Mouse (Mus musculus) hematopoietic stem cell, adult 5-6 weeks (primary cell): ENCODE data around the gene Vps51. TPM values are rescaled to one million over a fixed set of nuclear protein-coding genes. Genes with fewer than 3 reads are reported as not detected.

Experiments
- ATAC-seq, 2 experiments: fragments of 125-278 bp in 1 of 2; replicated peaks in 1 of 2; 2 replicates each; pipeline ENCODE4 v1.8.0; 2016 to 2017; ENCODE audit warnings: inconsistent platforms in 2 of 2, mild to moderate bottlenecking in 2 of 2, moderate number of reproducible peaks in 2 of 2, low read depth in 1 of 2, moderate TSS enrichment in 1 of 2; ENCODE audit not compliant: low FRiP score in 2 of 2, poor library complexity in 2 of 2, severe bottlenecking in 2 of 2, insufficient read depth in 1 of 2, low TSS enrichment in 1 of 2
- total RNA-seq: library from RNA; stranded (forward); fragments of 172-1452, 232-1000 nt; gene quantifications from 2 replicates; pipeline ENCODE4 v1.2.3, GENCODE M21; 2017

The Vps51 gene
- total RNA-seq, 1 experiment from 2014 or later: 46.8 TPM

GRCm38 (mm10) chr19:6088841-6089240 is 11.8 kb upstream of the Vps51 start:
- no peak for ATAC-seq

GRCm38 (mm10) chr19:6085417-6085879 is 8.4 kb upstream of the Vps51 start:
- ATAC-seq: peak; percentile 62 to 74

GRCm38 (mm10) chr19:6084478-6085248 is 7.6 kb upstream of the Vps51 start, which contains the start of the genes Zfpl1 and Cdca5:
Zfpl1 (minus strand) TSS chr19:6084956.
Cdca5 (plus strand) TSS chr19:6084983.
- ATAC-seq: peak; percentile 84 to 97

- no peak for ATAC-seq
These were observed 5.1 kb upstream of the Vps51 start, which contains the start of gene Gm28374 for GRCm38 (mm10) chr19:6082156-6082555. Gm28374 (minus strand) TSS chr19:6082256.

- ATAC-seq: no peak
These were observed 3.0 kb upstream of the Vps51 start, which contains the start of gene Tmem262 for GRCm38 (mm10) chr19:6079983-6080480. Tmem262 (plus strand) TSS chr19:6080033.

GRCm38 (mm10) chr19:6073889-6074288 is 3.1 kb downstream of the Vps51 start:
- no peak for ATAC-seq

- ATAC-seq: no peak
These were observed 5.8 kb downstream of the Vps51 start for GRCm38 (mm10) chr19:6071261-6071660.

- no peak for ATAC-seq
These were observed 6.3 kb downstream of the Vps51 start for GRCm38 (mm10) chr19:6070571-6071250.

GRCm38 (mm10) chr19:6069851-6070250 is 7.2 kb downstream of the Vps51 start:
- ATAC-seq: no peak

- ATAC-seq: no peak
These were observed 8.1 kb downstream of the Vps51 start for GRCm38 (mm10) chr19:6068951-6069350.

- ATAC-seq: peak; percentile 87 to 91
These were observed 9.2 kb downstream of the Vps51 start, which contains the start of gene Tm7sf2 for GRCm38 (mm10) chr19:6067724-6068415. Tm7sf2 (minus strand) TSS chr19:6068373.

- ATAC-seq: peak; percentile 51 to 63
These were observed 9.9 kb downstream of the Vps51 start for GRCm38 (mm10) chr19:6067011-6067723.

- ATAC-seq: no peak
These were observed 10.5 kb downstream of the Vps51 start for GRCm38 (mm10) chr19:6066571-6066970.

- ATAC-seq: no peak
These were observed 13.9 kb downstream of the Vps51 start for GRCm38 (mm10) chr19:6063081-6063480.

GRCm38 (mm10) chr19:6062418-6062817 is 14.6 kb downstream of the Vps51 start:
- no peak for ATAC-seq

- ATAC-seq: peak; percentile 24 to 35
These were observed 15.3 kb downstream of the Vps51 start for GRCm38 (mm10) chr19:6061641-6062302.
